Mouse (Mus musculus) neural tube, embryonic 13.5 days (tissue): Measurements from ENCODE around the gene Gemin7. TPM values are rescaled to one million over a fixed set of nuclear protein-coding genes. Genes with fewer than 3 reads are reported as not detected.

Experiments
- polyA plus RNA-seq: library from polyadenylated mRNA; unstranded; fragments of >200 nt; fragmentation: Nextera tagmentation; extraction: Ambion mirVana; gene quantifications from 2 replicates; pipeline ENCODE4 v1.2.1, GENCODE M21; 2015

Gene Gemin7
- polyA plus RNA-seq, 1 experiment from 2014 or later: 153 TPM

Other genes starting within 250 kb of the Gemin7 start
- gene Ercc1, start 232.8 kb downstream of the Gemin7 start, polyA plus RNA-seq: 90.7 and 96.1 TPM in 2 replicates
- 19.8 and 21.1 TPM in 2 replicates for gene Cd3eap, start 218.1 kb downstream of the Gemin7 start, polyA plus RNA-seq
- 1.2 and 3.4 TPM in 2 replicates for gene Ppp1r13l, start 217.8 kb downstream of the Gemin7 start, polyA plus RNA-seq
- 18.6 and 20.5 TPM in 2 replicates for gene Ercc2, start 195.6 kb downstream of the Gemin7 start, polyA plus RNA-seq
- gene Klc3, start 173.5 kb downstream of the Gemin7 start, polyA plus RNA-seq: 4.0 and 5.3 TPM in 2 replicates
- 1.1 and 1.3 TPM in 2 replicates for gene Ckm, start 172.8 kb downstream of the Gemin7 start, polyA plus RNA-seq
- 14.9 and 16.1 TPM in 2 replicates for gene Mark4, start 118.8 kb downstream of the Gemin7 start, polyA plus RNA-seq
- gene Exoc3l2, start 114.3 kb downstream of the Gemin7 start, polyA plus RNA-seq: 0.32 and 0.52 TPM in 2 replicates
- gene Bloc1s3, start 69.2 kb downstream of the Gemin7 start, polyA plus RNA-seq: 3.5 and 3.6 TPM in 2 replicates
- gene Trappc6a, start 69.2 kb downstream of the Gemin7 start, polyA plus RNA-seq: 46.4 and 49.0 TPM in 2 replicates
- 0.14 TPM in 1 of 2 replicates, not detected in the other for gene Nkpd1, start 59.8 kb downstream of the Gemin7 start, polyA plus RNA-seq
- 32.7 and 36.5 TPM in 2 replicates for gene Ppp1r37, start 14.5 kb downstream of the Gemin7 start, polyA plus RNA-seq
- gene Zfp296, start 308 bp downstream of the Gemin7 start, polyA plus RNA-seq: 0.40 TPM in 1 of 2 replicates, not detected in the other
- gene Clasrp, start 26.9 kb upstream of the Gemin7 start, polyA plus RNA-seq: 52.9 and 61.6 TPM in 2 replicates
- 5.6 and 6.6 TPM in 2 replicates for gene Relb, start 51.8 kb upstream of the Gemin7 start, polyA plus RNA-seq
- 110 and 118 TPM in 2 replicates for gene Clptm1, start 87.4 kb upstream of the Gemin7 start, polyA plus RNA-seq
- gene Apoc2, start 100.3 kb upstream of the Gemin7 start, polyA plus RNA-seq: 1.0 TPM in 1 of 2 replicates, not detected in the other
- gene Gm44805, start 103.8 kb upstream of the Gemin7 start, polyA plus RNA-seq: not detected in 2 replicates
- gene Apoc4, start 103.9 kb upstream of the Gemin7 start, polyA plus RNA-seq: 0.08 TPM in 1 of 2 replicates, not detected in the other
- 4.4 and 6.6 TPM in 2 replicates for gene Apoc1, start 115.1 kb upstream of the Gemin7 start, polyA plus RNA-seq
- 408 and 440 TPM in 2 replicates for gene Apoe, start 121.6 kb upstream of the Gemin7 start, polyA plus RNA-seq
- gene Tomm40, start 137.8 kb upstream of the Gemin7 start, polyA plus RNA-seq: 117 and 134 TPM in 2 replicates
- gene Nectin2, start 172.9 kb upstream of the Gemin7 start, polyA plus RNA-seq: 54.6 and 56.2 TPM in 2 replicates
- 14.2 and 16.6 TPM in 2 replicates for gene Bcam, start 193.4 kb upstream of the Gemin7 start, polyA plus RNA-seq
- not detected in 2 replicates for gene Cblc, start 219.2 kb upstream of the Gemin7 start, polyA plus RNA-seq
- gene Bcl3, start 245.2 kb upstream of the Gemin7 start, polyA plus RNA-seq: 0.32 and 1.8 TPM in 2 replicates